Mouse (Mus musculus): ENCODE measurements around the gene Brca1.
"Not testable (repeated sequence)": the region's sequence is repeated elsewhere in the genome, so short reads cannot be mapped to it uniquely, and the experiment has no call there.

Gene Brca1

DNA sequence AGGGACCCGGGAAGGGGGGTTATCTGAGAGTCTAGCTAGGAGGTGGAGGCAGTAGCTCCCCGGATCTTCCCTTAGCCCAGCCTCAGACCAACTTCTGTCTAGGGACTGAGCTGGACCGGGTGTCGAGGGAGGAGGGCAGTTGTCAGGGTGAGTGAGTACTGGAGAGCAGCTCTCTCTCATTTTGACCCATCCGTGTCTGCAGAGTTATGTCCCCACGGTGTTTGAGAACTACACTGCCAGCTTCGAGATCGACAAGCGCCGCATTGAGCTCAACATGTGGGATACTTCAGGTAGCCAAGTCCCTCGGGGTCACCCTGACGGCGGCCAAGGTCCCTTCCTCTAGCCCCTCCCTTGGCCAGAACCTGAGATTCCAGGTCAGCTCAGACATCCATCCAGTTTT, 83.0 kb downstream of the Brca1 start:
- DNase-seq, result peak in 1 of 2 experiments; percentile 31

DNA sequence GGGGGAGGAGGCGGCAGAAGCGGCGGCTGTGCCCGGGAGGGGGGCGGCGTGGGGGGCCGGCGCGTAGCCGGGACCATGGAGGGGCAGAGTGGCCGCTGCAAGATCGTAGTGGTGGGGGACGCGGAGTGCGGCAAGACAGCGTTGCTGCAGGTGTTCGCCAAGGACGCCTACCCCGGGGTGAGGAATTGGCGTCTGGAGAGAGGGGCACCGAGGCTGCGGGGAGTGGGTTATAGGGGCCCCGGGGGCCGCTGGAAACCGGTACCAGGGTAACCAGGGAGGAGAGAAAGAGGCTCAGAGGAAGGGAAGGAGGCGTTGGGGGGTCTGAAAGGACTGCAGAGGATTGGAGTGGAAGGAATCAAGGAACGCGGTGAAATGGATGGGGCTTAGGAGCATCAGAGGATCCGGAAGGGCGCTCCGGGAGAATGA, 83.5 kb downstream of the Brca1 start:
- DNase-seq, result no peak

DNA sequence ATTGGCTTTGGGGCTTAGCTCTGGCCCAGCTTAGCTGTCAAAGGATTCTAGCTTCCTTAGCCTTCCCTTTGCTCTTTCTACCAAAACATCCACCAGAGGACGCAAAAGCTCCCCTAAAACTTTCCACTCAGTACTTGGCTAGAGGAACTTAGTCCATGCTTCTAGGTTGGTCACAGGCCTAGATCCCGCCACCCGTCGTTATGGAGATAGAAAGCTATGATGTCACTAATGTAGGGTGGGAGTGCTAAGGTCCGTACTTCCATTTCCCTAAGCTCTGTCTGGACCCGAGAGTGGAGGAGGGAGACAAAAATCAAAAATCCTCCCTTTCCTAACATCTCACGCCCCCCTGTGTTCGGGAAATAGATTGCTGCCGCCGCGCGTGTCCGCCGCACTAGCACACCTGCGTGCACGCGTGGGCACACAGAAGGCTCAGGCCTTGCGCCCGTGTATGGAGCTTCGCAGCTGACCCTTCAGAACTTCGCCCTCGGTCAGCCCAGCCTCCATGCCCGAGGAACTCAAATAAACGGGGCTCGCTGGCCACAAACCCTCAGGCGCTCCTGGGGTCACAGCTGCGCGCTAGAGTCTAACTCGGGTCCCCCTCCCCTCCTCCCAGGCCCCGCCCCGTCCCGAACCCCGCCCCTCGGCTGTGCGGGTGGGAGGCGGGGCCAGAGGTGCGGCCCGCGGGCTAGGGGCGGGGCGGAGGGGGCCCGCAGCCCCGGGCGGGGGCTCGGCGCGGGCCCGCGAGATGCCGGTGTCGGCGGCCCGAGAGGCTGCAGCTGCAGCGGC, 84.1 kb downstream of the Brca1 start:
- peak; percentile 81 to 82 for DNase-seq

DNA sequence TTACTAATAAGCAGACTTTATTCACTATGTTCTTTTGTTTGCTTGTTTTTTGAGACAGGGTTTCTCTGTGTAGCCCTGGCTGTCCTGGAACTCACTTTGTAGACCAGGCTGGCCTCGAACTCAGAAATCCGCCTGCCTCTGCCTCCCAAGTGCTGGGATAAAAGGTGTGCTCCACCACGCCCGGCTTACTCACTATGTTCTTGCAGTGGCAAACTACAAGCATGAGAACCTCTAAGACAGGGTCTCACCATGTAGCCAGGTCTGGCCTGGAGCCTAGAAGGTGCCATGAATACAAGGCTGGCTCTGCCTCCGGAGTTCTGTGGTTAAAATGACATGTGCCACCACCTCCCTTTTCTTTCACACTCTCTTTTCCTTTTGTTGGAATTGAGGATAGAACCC, 85.2 kb downstream of the Brca1 start:
- not testable (repeated sequence) for DNase-seq

DNA sequence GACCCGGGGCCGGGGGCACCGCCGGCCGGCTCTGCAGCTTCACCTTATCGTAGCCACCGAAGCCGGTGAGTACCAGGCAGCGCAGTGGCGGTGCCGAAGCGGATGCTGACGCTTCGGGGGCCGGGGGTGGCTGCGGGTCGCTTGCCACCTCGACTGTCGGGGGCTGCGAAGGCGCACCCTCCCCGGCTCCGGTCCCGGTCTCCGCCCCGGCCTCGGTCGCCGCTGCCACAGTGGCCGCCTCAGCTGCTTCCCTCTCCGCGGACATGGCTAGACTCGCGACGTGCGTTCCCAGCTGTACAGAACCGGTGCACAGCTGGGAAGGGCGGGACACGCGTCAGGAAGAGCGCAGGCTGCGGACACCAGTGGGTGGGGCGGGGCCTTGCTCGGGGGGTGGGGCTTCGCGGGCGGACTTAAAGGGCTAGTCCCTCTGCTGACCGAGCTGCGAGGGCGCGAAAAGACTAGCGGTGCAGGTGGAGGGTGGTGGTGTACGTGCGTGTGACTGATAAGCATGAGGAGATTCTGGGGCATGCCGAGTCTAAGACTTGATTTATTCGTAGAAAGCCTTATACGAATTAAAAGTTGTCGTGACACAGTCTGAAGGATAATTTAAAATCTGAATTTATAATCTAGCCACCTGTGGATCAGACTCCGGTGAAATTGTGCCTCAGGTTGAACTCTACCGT, 85.7 kb downstream of the Brca1 start, which contains the start of gene Vat1:
Vat1 (minus strand) TSS at position 362 of the 683 bp plus-strand sequence.
- peak; percentile 75 to 81 for DNase-seq

DNA sequence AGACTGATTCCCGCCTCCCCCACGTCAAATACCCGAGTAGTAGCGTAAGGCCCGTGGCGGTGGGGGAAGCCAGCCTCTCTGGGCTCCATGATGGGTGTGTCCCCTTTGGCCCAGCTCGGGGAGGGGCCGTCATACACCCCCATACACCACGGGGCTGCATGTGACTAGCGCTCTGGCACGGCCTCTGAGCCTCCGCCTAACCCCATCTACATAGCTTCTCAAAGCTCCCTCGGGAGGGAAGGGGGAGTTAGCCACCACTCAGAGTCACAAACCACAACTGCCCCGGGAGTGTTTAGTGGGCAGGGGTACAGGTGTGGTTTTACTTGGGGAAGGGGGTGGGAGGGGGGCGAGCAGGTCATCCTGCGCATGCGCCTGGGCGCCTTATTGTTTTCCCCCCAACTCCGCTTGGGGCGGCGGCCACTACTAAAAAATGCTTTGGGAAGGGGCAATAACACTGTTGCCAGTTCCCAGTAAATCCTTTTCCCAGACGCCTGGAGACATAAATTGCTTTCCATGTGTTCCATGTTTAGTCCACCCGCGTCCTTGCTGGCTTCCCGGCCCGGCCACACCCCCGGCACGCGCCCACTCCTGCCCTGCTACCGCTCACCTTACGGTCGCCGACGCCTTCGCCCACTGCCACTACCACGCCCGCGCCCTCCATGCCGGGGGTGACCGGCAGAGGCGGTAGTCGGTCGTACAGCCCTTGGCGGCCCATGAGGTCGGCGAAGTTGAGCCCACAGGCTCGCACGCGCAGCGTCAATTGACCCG, 86.5 kb downstream of the Brca1 start:
- peak; percentile 55 to 63 for DNase-seq

DNA sequence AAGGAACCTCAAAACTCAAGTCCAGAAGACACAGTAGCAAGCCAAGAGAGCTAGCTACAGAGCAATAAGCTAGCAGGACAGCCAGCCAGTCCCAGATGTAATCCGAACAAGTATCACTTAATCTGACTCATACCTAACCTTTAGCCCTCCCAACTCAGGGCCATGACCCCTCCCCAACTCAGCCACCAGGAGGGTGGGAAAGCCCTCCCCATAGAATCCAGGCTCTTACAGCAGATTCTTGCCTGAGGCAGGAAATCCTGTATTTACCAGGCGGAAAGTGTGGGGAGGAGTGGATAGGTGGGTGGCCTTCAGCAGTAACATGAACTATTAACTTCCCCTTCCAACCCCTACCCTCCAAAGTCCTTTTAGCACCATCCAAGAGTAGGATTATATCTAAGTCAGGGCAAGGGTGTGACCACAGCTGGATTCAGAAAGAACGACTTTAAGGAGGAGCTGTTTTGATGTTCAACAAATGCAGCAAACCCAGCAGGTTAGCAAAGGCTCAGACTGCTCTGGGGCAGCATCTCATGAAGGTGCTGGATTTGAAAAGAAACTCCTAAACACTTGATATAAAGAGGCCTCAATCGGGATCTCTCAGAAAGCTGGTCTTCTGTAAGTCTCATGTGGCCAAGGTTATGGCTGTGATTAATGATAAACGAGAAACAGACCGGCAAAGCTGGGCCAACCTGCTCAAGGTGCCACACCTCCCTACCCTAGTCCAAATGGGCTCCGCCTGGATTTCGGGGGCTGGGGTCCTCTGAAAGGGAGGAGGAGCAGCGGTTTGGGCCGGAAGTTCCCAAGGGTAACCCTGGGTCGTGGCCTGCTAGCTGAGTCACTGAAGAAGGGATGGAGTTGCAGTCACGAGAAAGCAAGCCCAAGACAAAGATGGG, 87.3 kb downstream of the Brca1 start, which contains the start of gene Rnd2:
Rnd2 (plus strand) TSS at position 789 of the 890 bp plus-strand sequence.
- no peak for DNase-seq

DNA sequence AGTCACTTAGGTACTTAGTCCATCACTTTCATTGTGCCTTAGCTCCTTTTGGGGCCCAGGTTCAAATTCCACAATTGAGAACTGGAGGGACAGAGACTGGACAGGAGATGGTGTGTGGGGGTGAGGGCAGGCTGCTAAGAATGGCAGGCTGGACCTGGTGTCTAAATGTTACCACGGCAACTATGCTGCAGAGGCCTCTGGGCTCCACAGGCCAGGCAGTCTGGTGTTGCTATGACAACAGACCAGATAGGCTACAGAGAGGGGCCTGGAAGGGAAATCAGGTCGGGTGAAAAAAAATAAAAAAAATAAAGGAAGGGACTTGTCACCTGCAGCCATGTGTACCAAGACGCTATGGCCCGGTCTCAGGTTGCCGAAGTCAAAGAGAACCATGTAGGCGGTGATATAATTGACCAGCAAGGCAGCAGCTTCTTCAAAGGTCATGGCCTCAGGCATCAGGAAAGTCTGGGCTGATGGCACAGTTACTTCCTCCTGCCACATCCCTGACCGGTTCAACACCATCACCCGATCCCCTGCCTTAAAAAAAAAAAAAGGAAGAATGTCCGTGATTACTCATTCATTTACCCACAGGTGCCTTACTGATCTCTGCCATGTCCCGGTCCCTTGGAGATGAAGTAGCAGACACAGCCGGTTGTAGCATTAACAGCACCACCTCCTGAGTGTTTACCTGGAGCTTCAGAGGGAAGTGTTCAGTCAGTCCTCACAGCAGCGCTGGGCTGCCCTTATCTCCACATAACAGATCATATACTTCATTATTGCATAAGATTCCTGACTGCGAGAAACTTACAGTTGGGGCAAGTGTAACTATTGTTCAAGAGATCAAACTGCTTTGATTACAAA, 88.9 kb downstream of the Brca1 start:
- DNase-seq, result peak in 1 of 2 experiments; percentile 39

DNA sequence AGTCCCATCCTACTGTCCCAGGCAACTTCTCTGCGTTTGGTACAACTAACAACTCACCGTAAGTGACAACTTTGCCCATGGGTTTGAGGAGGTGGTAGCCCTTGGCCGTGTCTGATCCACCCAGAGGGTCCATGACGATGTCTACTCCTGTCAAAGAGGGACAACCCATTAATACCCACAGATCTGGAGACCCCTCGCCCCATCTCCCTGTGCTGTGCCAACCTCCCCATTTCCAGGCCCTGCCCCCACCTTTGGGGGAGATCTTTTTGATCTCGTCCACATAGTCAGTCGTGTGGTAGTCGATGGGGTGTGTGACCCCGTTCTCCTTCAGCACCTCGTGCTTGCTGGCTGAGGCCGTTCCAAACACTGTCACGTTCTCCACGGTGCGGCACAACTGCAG, 89.6 kb downstream of the Brca1 start:
- DNase-seq, result no peak

DNA sequence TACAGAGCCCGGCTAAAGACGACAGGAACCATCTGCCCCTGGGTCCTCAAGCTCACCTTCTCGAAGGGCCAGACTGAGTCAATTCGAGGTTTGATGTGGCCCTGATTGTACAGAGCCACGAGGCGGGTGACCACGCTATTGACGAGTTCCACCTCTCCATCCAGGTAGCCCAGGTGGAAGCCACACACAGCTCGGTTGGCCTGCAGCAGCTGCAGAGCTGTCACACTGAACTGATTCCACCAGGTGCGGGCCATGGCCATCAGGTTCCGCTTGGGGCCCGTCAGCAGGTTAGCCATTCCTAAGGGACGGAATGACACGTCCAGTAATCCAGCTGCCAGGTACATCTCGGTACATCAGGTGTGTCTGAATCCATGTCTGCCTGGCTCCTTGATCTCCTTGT, 91.4 kb downstream of the Brca1 start:
- no peak for DNase-seq

DNA sequence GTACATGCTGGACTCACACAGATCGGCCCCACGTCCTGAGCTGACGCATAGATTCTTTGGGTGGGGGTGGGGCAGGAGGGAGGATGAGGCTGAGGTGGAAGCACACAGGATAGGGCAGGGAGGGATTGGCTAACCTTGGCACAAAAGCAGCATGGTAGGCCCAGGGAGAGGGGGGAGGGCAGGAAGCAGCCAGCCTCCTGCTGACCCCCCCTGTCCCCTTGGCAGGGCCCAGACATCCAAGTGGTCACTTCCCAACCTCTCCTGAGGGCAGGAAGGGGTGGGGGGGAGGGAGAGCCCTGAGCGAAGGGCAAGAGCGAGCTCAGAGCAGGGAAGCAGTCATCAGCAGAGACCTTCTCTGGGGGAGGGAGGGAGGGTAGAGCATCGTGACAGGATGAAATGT, 92.0 kb downstream of the Brca1 start:
- no peak for DNase-seq

DNA sequence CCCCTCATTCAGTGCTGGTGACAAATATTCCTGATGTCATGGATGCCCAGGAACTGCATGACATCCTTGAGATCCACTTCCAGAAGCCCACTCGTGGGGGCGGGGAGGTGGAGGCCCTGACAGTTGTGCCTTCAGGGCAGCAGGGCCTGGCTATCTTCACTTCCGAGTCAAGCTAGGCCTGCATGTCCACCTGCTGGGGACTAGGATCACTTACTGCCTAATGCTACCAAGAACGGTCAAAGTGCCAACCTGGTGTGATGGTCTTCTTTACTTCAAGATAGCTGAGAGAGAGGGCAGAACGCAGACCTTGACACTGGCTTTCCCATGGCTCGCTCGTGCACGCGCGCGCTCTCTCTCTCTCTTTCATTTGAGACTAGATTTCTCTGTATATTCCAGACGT, 93.5 kb downstream of the Brca1 start:
- no peak for DNase-seq

DNA sequence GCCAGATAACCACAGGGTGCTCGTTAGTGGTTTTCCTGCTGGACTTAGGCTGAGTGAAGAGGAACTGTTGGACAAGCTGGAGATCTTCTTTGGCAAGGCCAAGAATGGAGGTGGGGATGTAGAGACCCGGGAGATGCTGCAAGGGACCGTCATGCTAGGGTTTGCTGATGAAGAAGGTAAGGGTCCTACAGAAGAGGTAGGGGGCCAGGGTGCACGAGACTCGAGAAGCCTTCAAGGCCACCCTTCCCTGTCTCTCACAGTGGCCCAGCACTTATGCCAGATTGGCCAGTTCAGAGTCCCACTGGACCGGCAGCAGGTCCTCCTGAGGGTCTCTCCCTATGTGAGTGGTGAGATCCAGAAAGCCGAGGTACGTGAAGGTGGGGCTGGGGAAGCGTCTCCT, 94.1 kb downstream of the Brca1 start:
- DNase-seq, result no peak

DNA sequence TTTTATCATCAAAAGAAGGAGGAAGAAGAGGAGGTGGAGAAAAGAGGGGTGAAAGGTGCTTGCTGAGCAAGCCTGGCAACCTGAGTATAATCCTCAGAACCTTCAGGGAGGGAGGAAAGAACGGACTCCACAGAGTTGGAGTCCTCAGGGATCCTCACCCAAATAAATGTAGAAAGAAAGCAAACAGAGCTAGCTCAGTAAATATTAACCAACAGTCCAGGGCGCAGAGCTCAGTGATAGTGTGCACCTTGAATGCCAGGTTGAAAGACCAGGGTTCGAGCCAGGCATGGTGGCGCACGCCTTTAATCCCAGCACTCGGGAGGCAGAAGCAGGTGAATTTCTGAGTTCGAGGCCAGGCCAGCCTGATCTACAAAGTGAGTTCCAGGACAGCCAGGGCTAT, 96.1 kb downstream of the Brca1 start:
- no peak for DNase-seq

DNA sequence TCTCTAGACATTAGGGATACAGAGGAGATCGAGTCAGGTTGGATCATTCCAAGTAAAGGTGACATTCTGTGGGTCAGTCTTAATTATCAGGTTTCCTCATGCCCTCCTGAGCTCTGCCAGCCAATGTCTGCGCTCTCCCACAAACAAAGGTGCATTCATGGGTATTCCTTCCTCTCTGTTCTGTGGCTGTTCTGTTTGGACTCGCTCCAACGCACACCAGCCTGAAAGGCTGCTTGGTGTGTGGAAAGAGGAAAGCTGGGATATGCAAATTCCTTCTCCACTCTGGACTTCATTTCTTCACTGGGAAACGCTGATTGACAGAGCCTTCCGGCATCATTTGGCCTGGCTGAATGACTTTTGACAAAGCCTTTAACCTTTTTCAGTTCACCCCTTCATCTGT, 97.1 kb downstream of the Brca1 start:
- no peak for DNase-seq

DNA sequence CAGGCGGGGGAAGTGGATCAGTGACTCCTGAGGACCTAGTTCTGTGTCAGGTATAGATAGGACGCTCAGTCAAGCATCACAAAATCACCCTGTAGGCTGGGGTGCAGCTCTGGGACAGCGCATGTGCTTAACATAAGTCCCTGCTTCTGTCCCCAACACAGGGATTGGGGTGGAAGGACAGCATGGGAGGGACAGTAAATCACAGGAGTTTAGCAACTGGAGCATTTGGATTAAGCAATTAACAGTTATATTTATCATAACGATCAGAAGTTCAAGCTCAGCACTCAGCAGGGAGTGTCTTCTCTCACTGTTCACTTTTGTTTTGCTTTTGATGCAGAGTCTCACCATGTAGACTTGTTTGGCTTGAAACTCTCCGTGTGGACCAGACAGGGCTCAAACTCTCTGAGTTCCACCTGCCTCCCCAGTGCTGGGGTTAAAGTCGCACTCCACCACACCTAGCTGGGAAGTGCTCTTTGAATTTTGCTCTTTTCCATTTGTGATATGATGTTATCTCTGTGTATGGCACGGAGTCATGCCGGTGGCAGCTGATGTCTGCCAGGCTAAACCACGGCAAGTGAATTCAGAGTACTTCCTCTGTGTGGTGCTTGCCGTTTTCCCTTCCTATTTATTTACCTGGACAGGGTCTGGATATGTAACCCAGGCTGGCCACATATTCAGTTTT, 99.5 kb downstream of the Brca1 start:
- no peak for DNase-seq

DNA sequence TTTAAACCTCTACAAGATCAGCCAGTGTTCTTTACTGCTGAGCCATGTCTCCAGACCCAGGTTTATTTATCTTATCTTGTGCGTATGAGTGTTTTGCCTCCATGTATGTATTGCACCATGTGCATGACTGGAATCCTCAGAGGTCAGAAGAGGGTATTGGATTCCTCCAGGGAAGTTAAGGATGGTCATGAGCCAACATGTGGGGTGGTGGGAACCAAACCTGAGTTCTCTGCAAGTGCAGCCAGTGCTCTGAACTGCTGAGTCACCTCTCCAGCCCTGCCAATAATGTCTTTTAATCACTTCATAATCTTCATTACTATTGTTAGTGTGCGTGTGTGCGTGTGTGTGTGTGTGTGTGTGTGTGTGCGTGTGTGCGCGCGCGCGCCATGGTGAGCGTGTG, 100.2 kb downstream of the Brca1 start:
- DNase-seq, result no peak

DNA sequence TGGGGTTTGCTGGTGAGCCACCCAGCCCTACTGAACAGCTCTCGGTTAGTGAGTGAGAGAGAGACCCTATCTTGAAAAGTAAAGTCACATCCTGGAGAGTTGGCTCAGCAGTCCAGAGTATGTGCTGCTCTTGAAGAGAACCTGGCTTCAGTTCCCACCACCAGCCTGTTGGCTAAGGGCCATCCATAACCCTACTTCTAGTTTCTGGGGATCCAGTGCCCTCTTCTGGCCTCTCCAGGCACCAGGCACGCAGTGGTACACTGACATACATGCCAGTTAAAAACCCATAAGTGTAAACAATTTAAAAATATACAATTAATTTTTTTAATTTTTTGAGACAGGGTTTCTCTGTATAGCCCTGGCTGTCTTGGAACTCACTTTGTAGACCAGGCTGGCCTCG, 101.4 kb downstream of the Brca1 start:
- DNase-seq, result no peak

DNA sequence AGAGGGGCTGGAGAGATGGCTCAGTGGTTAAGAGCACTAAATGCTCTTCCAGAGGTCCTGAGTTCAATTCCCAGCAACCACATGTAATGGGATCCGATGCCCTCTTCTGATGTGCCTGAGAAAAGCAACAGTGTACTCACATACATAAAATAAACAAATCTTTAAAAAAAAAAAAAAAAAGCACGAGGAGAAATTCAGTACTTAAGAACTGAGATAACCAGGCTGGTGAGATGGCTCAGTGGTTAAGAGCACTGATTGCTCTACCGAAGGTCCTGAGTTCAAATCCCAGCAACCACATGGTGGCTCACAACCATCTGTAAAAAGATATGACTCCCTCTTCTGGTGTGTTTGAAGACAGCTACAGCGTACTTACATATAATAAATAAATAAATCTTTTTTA, 102.2 kb downstream of the Brca1 start:
- DNase-seq, result not testable (repeated sequence)

DNA sequence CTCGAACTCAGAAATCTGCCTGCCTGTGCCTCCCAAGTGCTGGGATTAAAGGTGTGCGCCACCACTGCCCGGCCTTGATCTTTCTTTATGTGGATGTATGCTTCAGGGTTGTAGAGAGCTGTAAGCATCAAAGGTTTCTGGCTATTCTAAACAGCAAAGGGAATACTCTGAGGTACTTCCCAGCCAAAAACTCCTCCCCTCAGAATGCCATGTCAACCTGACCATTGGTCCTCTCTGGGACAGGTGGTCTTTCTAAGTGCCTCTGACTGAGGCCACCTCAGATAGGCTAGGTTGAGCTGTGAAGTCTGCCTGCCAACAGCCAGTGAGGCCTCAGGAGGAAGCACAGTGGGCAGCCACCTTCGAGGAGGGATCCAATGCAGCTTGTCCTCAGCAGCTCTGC, 102.9 kb downstream of the Brca1 start:
- no peak for DNase-seq

DNA sequence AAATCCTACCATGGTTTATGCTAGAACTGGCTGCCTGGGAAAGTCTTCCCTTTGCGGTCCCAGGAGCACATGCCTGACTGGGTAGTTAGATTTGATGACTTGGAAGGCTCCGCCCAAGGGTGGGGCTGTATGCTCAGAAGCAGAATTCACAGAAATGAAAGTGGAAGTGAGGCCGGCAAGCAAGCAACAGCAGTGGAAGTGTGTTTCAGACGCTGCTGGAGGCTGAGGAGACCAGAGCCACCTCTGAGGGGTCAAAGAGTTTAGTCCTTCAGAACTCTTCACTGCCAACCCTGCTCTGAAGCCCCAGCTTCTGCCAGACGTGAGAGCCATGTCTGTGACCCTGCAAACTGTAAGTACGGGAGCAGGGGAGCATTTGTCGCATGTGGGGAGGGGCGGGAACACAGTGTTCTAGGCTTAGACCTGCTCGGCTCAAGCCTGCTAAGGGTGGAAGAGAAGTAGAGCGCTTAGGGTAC, 103.4 kb downstream of the Brca1 start, which contains the start of gene Ifi35:
Ifi35 (plus strand) TSS at position 134 of the 473 bp plus-strand sequence.
- DNase-seq, result no peak

All from cerebellum, postnatal 14 days (tissue).